Mouse (Mus musculus) lung, embryonic 16.5 days (tissue): ENCODE data around the gene Ybx3. TPM values are rescaled to one million over a fixed set of nuclear protein-coding genes. Genes with fewer than 3 reads are reported as not detected.

Experiments used
- ATAC-seq: fragments of 200-750 bp; cut with Nextera tagmentation; 2 replicates; pipeline ENCODE4 v1.8.0; 2017; ENCODE audit warnings: low read depth, mild to moderate bottlenecking, moderate library complexity
- H3K27ac ChIP-seq: fragments of 300-500 bp; sonication (generic); 2 replicates; pipeline ENCODE4 v1.5.1; 2014; ENCODE audit warnings: mild to moderate bottlenecking, control low read depth, low read length
- H3K27me3 ChIP-seq: fragments of 300-500 bp; sonication (generic); 2 replicates; pipeline ENCODE4 v1.6.1; 2014; ENCODE audit warnings: low read depth, low read length, mixed read lengths; ENCODE audit not compliant: control insufficient read depth, insufficient read depth
- H3K36me3 ChIP-seq: fragments of 300-500 bp; sonication (generic); 2 replicates; pipeline ENCODE4 v1.6.1; 2014; ENCODE audit warnings: low read length; ENCODE audit not compliant: control insufficient read depth, insufficient read depth
- H3K4me1 ChIP-seq: fragments of 300-500 bp; sonication (generic); replicated peaks from 2 replicates; pipeline ENCODE4 v1.6.1; 2014; ENCODE audit warnings: low read length, mixed read lengths; ENCODE audit not compliant: control insufficient read depth, insufficient read depth
- H3K4me2 ChIP-seq: fragments of 300-500 bp; sonication (generic); 2 replicates; pipeline ENCODE4 v1.6.1; 2014; ENCODE audit warnings: low read depth, low read length, control low read depth
- H3K4me3 ChIP-seq: fragments of 300-500 bp; sonication (generic); 2 replicates; pipeline ENCODE4 v1.5.1; 2014; ENCODE audit warnings: mild to moderate bottlenecking, low read length, control low read depth
- H3K9ac ChIP-seq: fragments of 300-500 bp; sonication (generic); 2 replicates; pipeline ENCODE4 v1.6.1; 2014; ENCODE audit warnings: low read length, control low read depth
- H3K9me3 ChIP-seq: fragments of 300-500 bp; sonication (generic); 2 replicates; pipeline ENCODE4 v1.6.1; 2016; ENCODE audit warnings: low read length; ENCODE audit not compliant: control insufficient read depth
- WGBS: fragments of 180-500 bp; shearing (Covaris S2); extraction: QIAGEN DNeasy Blood & Tissue Kit; methylation state at CpG from one replicate; pipeline ENCODE4 v1.1.7; 2014; 5-methylcytosine and 5-hydroxymethylcytosine counted together
- polyA plus RNA-seq: library from polyadenylated mRNA; unstranded; fragments of >200 nt; fragmentation: Nextera tagmentation; extraction: Ambion mirVana; gene quantifications from 2 replicates; pipeline ENCODE4 v1.2.1, GENCODE M21; 2015

The Ybx3 gene
- polyA plus RNA-seq, 1 experiment from 2014 or later, result 29.6 TPM

DNA sequence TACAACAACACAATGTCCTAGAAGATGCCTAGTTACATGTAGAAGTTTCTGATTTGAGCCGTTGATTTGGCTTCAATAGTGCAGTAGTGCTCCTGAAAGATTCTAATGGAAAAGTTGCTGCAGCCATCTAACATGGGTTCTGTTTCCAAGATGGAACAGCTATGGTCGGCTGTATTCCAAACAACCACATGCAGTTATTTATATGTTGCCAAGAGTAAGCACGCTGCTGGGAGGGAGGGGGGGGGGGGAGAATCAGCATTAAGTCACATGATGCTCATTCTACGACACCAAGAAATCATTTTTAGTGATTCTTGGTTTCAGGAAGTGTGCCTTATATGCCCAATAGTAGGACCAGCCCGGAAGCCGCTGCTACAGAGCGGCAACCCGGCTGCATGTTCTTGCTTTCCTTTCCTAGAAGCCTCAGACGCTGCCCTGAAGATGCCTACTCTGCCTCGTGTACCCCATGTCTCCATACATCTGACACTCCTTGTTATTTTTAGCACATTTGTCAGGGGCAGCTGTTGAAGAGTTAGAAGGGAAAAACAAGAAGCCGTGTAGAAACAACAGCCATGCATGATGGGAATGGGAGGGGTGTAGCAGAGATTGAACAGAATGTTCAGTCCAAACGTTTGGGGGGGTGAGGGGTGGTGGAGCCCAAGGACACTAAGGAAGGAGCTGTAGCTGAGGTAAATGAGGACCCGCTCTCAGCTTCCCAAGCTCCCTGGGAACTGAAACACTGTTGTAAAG is 13.5 kb downstream of the Ybx3 start:
- H3K36me3 ChIP-seq, result peaks cover 26% of the 10 kb centered on the region
- H3K27ac ChIP-seq, result no peak overlapping the region
- H3K27me3 ChIP-seq, result no peaks in the 10 kb centered on the region
- no peaks in the 10 kb centered on the region for H3K4me1 ChIP-seq
- H3K4me2 ChIP-seq, result no peak overlapping the region
- 77% methylated on average over 13 of the region's 13 CpGs for WGBS
- H3K4me3 ChIP-seq, result no peak overlapping the region
- no peak overlapping the region for H3K9ac ChIP-seq
- no peak for ATAC-seq
- H3K9me3 ChIP-seq, result no peaks in the 10 kb centered on the region

DNA sequence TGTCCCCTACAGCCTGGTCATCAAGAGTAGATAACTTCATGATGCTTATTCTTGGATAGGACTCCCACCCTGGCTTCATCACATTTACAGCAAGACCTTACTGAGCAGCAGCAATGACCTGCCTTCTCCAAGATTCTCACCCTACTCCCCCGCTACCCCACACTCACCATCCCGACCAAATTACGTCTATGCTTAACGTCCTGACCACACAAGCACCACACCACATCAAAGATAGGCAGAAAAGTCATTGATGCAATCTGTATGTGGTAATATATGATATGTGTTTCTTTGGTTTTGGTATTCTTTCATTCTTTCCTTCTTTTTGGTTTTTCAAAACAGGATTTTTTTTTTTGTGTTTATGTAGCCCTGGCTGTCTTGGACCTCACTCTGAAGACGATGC is 15.1 kb downstream of the Ybx3 start:
- 94% methylated on average over 5 of the region's 5 CpGs for WGBS
- Histone ChIP-seq H3K9me3 (no peaks in the 10 kb centered on the region), H3K9ac (no peak overlapping the region), H3K4me2 (no peak overlapping the region), H3K36me3 (peaks cover 22% of the 10 kb centered on the region), H3K27me3 (no peaks in the 10 kb centered on the region), H3K4me1 (no peaks in the 10 kb centered on the region), H3K27ac (no peak overlapping the region), H3K4me3 (no peak overlapping the region)
- ATAC-seq, result no peak

DNA sequence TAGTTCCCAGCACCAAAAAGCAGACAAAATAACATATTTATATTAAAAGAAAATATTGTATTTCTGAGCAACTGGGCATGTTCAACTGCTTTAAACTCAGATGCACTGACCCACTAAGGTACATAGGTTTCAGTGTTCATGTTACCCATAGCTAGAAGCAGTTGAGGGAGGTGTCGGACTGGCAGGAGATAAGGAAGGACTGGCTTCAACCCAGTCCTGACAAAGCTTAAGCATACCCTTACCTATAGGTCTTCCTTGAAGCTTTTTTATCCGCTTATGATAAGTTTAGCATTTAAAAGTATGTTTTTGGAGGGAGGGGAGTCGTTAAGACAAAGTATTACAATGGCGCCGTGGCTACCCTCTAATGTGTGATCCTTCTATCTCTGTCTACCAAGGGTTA is 17.5 kb downstream of the Ybx3 start:
- 91% methylated on average over 5 of the region's 5 CpGs for WGBS
- H3K9me3 ChIP-seq, result no peaks in the 10 kb centered on the region

DNA sequence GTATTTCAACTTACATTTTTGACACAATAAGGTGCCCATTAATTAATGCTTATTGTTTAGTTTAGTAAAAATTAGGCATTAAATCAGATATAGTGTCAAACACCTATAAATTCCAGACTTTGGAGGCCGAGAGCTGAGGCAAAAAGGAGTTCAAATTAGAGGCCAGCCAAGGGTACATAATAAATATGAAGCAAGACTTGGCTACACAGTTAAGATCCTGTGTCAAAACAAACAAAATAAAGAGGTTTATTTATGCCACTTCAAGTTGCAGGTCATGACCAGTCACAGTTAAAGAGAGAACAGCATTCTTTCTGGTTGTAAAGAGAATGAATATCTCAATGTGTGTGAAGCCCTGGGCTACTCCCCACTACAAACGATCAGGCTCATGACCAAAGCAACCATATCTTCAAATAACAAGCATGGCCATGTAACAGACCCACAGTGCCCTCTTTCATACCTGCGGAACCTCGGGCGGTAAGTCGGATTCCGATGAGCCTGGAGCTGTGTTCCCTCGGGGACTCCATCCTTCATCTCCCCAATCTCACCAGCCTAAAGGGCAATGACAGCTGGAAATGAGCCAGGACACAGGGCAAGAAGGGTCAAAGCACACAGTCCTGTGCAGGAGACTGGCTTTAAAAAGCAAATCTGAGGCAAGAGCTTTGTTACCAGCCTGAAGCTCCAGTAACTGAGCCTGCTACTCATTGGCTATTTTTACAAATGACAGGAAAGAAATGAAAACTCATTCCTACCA is 18.2 kb downstream of the Ybx3 start:
- no peak overlapping the region for H3K9ac ChIP-seq
- H3K4me1 ChIP-seq, result no peaks in the 10 kb centered on the region
- no peak overlapping the region for H3K27ac ChIP-seq
- WGBS, result 79% methylated on average over 8 of the region's 8 CpGs
- no peaks in the 10 kb centered on the region for H3K9me3 ChIP-seq
- no peak overlapping the region for H3K4me3 ChIP-seq
- no peak for ATAC-seq
- no peaks in the 10 kb centered on the region for H3K27me3 ChIP-seq
- peaks cover 18% of the 10 kb centered on the region for H3K36me3 ChIP-seq
- no peak overlapping the region for H3K4me2 ChIP-seq

More for the DNA sequence above, 17.5 kb downstream of the Ybx3 start:
- H3K27ac ChIP-seq, result no peak overlapping the region
- no peak for ATAC-seq
- no peak overlapping the region for H3K4me2 ChIP-seq
- peaks cover 16% of the 10 kb centered on the region for H3K36me3 ChIP-seq
- no peak overlapping the region for H3K4me3 ChIP-seq
- H3K4me1 ChIP-seq, result no peaks in the 10 kb centered on the region
- H3K27me3 ChIP-seq, result no peaks in the 10 kb centered on the region
- H3K9ac ChIP-seq, result no peak overlapping the region

DNA sequence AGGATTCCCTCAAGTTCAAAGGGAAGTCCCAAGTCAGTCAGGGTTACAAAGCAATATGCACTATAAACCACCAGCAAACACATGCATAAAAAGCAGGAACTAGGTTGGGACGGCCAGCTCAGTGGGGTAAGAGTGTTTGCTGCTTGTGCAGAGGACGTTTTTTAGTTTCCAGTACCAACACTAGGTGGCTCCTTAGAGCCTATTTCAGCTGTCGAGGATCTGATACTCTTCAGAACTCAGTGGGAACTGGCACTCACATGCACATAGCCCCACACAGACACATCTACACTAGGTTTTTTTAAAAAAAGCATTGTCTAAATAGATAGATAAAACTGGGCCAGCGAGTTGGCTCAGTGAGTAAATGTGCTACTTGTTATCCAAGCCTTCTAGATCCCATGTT is 21.2 kb downstream of the Ybx3 start:
- H3K4me2 ChIP-seq, result no peak overlapping the region
- 33% methylated on average over 4 of the region's 4 CpGs for WGBS
- peaks cover 21% of the 10 kb centered on the region for H3K36me3 ChIP-seq
- ATAC-seq, result 0 out of 2 replicates have a peak, but pooled peaks have one; percentile 51
- H3K9me3 ChIP-seq, result no peaks in the 10 kb centered on the region
- H3K27ac ChIP-seq, result no peak overlapping the region
- no peak overlapping the region for H3K9ac ChIP-seq
- H3K4me3 ChIP-seq, result no peak overlapping the region
- H3K27me3 ChIP-seq, result no peaks in the 10 kb centered on the region
- H3K4me1 ChIP-seq, result no peaks in the 10 kb centered on the region

DNA sequence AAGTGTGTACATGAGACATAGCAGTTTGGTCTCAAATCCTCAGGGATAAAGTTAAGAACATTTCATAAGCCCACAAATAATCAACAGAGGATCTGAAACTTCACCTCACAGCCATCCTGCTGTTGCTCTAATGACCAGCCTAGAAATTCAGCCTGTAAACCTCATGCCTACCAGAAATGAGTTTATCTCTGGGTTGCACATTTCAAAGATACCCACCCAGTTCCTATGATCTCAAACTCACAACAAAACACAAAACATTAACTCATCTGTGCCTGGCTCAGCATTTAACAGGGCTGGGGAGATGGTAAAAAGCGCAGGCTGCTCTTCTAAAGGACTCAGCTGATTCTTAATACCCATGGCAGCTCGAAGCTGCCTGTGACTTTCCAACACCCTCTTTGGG is 23.9 kb downstream of the Ybx3 start:
- Histone ChIP-seq H3K4me3 (no peak overlapping the region), H3K36me3 (peaks cover 19% of the 10 kb centered on the region), H3K4me2 (no peak overlapping the region), H3K4me1 (no peaks in the 10 kb centered on the region), H3K27ac (no peak overlapping the region), H3K9ac (no peak overlapping the region), H3K27me3 (no peaks in the 10 kb centered on the region), H3K9me3 (no peaks in the 10 kb centered on the region)
- 83% methylated on average over 2 of the region's 2 CpGs for WGBS
- no peak for ATAC-seq

DNA sequence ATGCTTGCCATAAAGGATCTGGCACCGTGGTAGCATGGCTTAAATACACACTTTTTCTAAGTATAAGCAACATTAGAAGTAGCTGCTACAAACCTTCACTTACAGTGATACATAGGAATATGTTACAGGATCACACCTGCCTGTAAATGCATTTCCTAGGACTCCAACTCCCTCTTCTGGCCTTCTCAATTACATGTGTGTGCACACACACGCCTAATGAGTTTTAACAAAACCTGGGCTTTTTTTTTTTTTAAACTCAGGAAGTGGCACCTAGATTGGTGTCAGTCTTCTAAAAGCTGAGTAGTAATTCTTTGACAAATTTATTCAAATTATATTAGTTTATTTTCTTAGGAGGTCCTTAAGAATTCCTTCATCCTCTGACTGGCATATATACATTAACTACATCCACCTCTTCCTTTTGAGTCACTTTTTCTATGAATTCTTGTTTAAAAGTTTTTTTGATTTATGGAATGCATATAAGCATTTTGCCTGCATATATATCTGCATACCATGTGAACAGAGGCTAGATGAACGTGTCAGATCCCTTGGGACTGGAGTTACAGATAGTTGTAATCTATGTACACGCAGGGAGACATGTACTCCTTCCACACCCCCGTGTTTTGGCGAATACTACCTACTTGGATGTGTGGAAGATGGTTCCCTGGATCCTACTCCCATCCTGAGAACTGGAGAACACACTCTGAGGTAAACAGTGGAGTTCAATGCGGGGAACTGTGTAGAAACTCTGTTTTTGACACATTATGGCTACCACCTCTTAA is 25.1 kb downstream of the Ybx3 start:
- no peak overlapping the region for H3K9ac ChIP-seq
- no peaks in the 10 kb centered on the region for H3K4me1 ChIP-seq
- no peak overlapping the region for H3K27ac ChIP-seq
- no peak overlapping the region for H3K4me3 ChIP-seq
- no peak overlapping the region for H3K4me2 ChIP-seq
- peaks cover 15% of the 10 kb centered on the region for H3K36me3 ChIP-seq
- no peaks in the 10 kb centered on the region for H3K27me3 ChIP-seq
- ATAC-seq, result no peak
- no peaks in the 10 kb centered on the region for H3K9me3 ChIP-seq
- 76% methylated on average over 7 of the region's 7 CpGs for WGBS

DNA sequence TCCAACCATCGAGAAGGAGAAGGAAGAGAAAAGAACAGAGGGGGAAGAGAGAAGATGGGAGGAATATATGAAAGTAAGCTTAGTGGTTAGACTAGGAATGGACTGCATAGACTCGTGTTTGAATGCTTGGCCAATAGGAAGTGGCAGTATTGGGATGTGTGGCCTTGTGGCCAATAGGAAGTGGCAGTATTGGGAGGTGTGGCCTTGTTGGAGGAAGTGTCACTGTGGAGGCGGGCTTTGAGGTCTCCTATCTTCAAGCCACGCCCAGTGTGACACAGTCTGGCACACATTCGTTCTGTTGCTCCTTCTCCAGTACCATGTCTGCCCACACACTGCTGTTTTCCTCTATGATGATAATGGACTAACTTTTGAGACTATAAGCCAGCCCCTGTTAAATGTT is 27.6 kb downstream of the Ybx3 start:
- WGBS, result 69% methylated on average over 5 of the region's 5 CpGs
- Histone ChIP-seq H3K9me3 (no peaks in the 10 kb centered on the region), H3K4me3 (no peak overlapping the region), H3K9ac (no peak overlapping the region), H3K27me3 (no peaks in the 10 kb centered on the region), H3K36me3 (peaks cover 11% of the 10 kb centered on the region; the same call in 1 of the 2 replicates), H3K4me2 (no peak overlapping the region), H3K4me1 (no peaks in the 10 kb centered on the region), H3K27ac (no peak overlapping the region)
- no peak for ATAC-seq

DNA sequence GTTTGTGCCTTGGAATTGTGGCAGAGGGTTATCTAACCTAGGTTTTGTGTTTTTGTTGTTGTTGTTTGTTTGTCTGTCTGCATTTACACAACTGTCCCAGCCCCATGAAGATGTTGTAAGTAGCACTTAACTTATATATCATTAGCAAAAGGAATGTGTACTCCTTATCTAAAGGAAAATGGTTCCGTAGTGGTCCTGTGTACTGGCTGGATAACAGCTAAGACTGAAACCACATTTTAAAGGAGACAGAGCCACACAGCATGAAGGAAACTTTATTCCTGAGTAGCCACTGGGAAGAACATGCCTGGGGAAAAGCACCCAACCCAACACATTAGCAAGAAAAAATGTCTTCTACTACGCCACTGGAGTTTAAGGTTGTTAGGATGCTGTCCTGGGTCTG is 28.7 kb downstream of the Ybx3 start:
- Histone ChIP-seq H3K4me2 (no peak overlapping the region), H3K9me3 (no peaks in the 10 kb centered on the region), H3K9ac (no peak overlapping the region), H3K4me1 (no peaks in the 10 kb centered on the region), H3K27me3 (no peaks in the 10 kb centered on the region), H3K4me3 (no peak overlapping the region), H3K36me3 (peaks cover 7% of the 10 kb centered on the region; the same call in 1 of the 2 replicates), H3K27ac (no peak overlapping the region)
- ATAC-seq, result no peak
- WGBS, result 67% methylated on average over 2 of the region's 2 CpGs
